Comparison of ENCODE assay signal across 9 mouse cellular contexts in genomic region chr4:130836281-130837061, GRCm38 (mm10). TPM values are rescaled to one million over a fixed set of nuclear protein-coding genes. Genes with fewer than 3 reads are reported as not detected.
DNase-seq lines count a peak whose midpoint lies in the region; ATAC-seq lines count a peak whose summit lies in the region.
"Had no signal": no experiment of that assay in that cellular context is flagged by ENCODE, and none has a peak within 500 bp of the region (broad histone marks: within the 10 kb centered on the region; RNA-seq: fewer than 3 reads in every experiment).

No protein-coding gene starts in this region.

- WGBS in embryonic facial prominence, embryonic 12.5 days: 5% methylated on average over 20 of the region's 20 CpGs
- 9% methylated on average over 20 of the region's 20 CpGs for WGBS in kidney, embryonic 16.5 days

- peaks cover 49% of the 10 kb centered on the region for H3K4me1 ChIP-seq in embryonic facial prominence, embryonic 12.5 days
- peaks cover 51% of the 10 kb centered on the region for H3K4me1 ChIP-seq in kidney, embryonic 16.5 days (ENCODE audit: insufficient read depth, low read length)

- no peaks in the 10 kb centered on the region for H3K36me3 ChIP-seq in embryonic facial prominence, embryonic 12.5 days
- H3K36me3 ChIP-seq in kidney, embryonic 16.5 days (ENCODE audit: insufficient read depth, low read length): no peaks in the 10 kb centered on the region

- intact Hi-C loops in left cerebral cortex, postnatal 4 days (cut with DNase I): no loop called here
- intact Hi-C loops in left cerebral cortex, postnatal 25 days (cut with DNase I): no loop called here

- no peak overlapping the region for H3K9ac ChIP-seq in embryonic facial prominence, embryonic 12.5 days
- H3K9ac ChIP-seq in kidney, embryonic 16.5 days (replicated peaks; ENCODE audit: low read length): no peak overlapping the region

- H3K9me3 ChIP-seq in embryonic facial prominence, embryonic 12.5 days: no peaks in the 10 kb centered on the region
- H3K9me3 ChIP-seq in kidney, embryonic 16.5 days (ENCODE audit: low read length): no peaks in the 10 kb centered on the region

- DNase-seq in left cerebral cortex, postnatal 4 days: peak; percentile 67
- DNase-seq in left cerebral cortex, postnatal 25 days (ENCODE audit: low spot score in 2 of 2): no peak
- peak; percentile 86 for DNase-seq in retina, embryonic 14.5 days (ENCODE audit: low spot score)
- no peak for DNase-seq in right cerebral cortex, postnatal 36 days (ENCODE audit: low spot score in 2 of 2)
- DNase-seq in cerebellum, postnatal 36 days: no peak

- no peak overlapping the region for H3K4me3 ChIP-seq in embryonic facial prominence, embryonic 12.5 days
- H3K4me3 ChIP-seq in kidney, embryonic 16.5 days (ENCODE audit: low read length): no peak overlapping the region
- H3K4me3 ChIP-seq: myocyte had no signal

- peak overlapping the region; percentile 42; the same call in 1 of the 2 replicates for H3K27ac ChIP-seq in embryonic facial prominence, embryonic 12.5 days
- H3K27ac ChIP-seq in kidney, embryonic 16.5 days (ENCODE audit: low read length): no peak overlapping the region

- 0 out of 2 replicates have a peak, but pooled peaks cover 3% of the 10 kb centered on the region for H3K27me3 ChIP-seq in embryonic facial prominence, embryonic 12.5 days
- H3K27me3 ChIP-seq in kidney, embryonic 16.5 days (ENCODE audit: insufficient read depth, low read length): no peaks in the 10 kb centered on the region

- no peak for ATAC-seq in embryonic facial prominence, embryonic 12.5 days (ENCODE audit: insufficient number of reproducible peaks, insufficient read depth, low FRiP score, low TSS enrichment)
- ATAC-seq in kidney, embryonic 16.5 days (ENCODE audit: low FRiP score, low TSS enrichment): peak; percentile 28; the same call in 1 of the 2 replicates
- no peak for ATAC-seq in inflammation-experienced regulatory T-cells, adult 6 months

- H3K4me2 ChIP-seq in embryonic facial prominence, embryonic 12.5 days (replicated peaks): peak overlapping the region; percentile 44
- peak overlapping the region; percentile 44 for H3K4me2 ChIP-seq in kidney, embryonic 16.5 days (replicated peaks; ENCODE audit: low read depth, low read length)

RNA-seq across cellular contexts. Expression of gene Sdc3, which starts 44.1 kb away (rescaled TPM):
- total RNA-seq in left cerebral cortex, postnatal 4 days (2021): 100 to 1,000 TPM; 455 to 494 TPM
- total RNA-seq in left cerebral cortex, postnatal 25 days (2021): 100 to 1,000 TPM; 167 to 181 TPM
- polyA plus RNA-seq in embryonic facial prominence, embryonic 12.5 days (2016; fragmentation: Nextera tagmentation; extraction: Ambion mirVana): 39.9 and 41.1 TPM in 2 replicates
- polyA plus RNA-seq in kidney, embryonic 16.5 days (2015; fragmentation: Nextera tagmentation; extraction: Ambion mirVana): 22.6 and 23.1 TPM in 2 replicates
- under 1 TPM; 0.36 to 0.78 (median 0.75) TPM for polyA plus RNA-seq in inflammation-experienced regulatory T-cells, adult 6 months (2017; shearing (Covaris generic))

Comparison
In these comparisons a context has a peak if more than half of its experiments do, and no peak if none do; other contexts are left out.
1. DNase-seq: peak in left cerebral cortex, postnatal 4 days (single experiment) and retina, embryonic 14.5 days (single experiment); none in left cerebral cortex, postnatal 25 days (0 of 2), right cerebral cortex, postnatal 36 days (0 of 2) and cerebellum, postnatal 36 days (0 of 2).
2. RNA of gene Sdc3, which starts 44.1 kb away (polyA plus RNA-seq): 39.9 to 41.1 TPM in embryonic facial prominence, embryonic 12.5 days and 22.6 to 23.1 TPM in kidney, embryonic 16.5 days; 0.36 to 0.78 TPM in inflammation-experienced regulatory T-cells, adult 6 months; every median in the first group is over 10 times any median in the second.